Mouse (Mus musculus) v-Abl transformed pro-B cells (cell line): ENCODE data around the gene Gpr68.

Experiments used
- in situ Hi-C, 2 experiments: fragments of 400-800 bp; cut with MboI; formaldehyde crosslinking; loops; one replicate each; pipeline ENCODE4 v1.15.1; 2025; ENCODE audit not compliant: unreplicated experiment in 2 of 2

Gene Gpr68

DNA sequence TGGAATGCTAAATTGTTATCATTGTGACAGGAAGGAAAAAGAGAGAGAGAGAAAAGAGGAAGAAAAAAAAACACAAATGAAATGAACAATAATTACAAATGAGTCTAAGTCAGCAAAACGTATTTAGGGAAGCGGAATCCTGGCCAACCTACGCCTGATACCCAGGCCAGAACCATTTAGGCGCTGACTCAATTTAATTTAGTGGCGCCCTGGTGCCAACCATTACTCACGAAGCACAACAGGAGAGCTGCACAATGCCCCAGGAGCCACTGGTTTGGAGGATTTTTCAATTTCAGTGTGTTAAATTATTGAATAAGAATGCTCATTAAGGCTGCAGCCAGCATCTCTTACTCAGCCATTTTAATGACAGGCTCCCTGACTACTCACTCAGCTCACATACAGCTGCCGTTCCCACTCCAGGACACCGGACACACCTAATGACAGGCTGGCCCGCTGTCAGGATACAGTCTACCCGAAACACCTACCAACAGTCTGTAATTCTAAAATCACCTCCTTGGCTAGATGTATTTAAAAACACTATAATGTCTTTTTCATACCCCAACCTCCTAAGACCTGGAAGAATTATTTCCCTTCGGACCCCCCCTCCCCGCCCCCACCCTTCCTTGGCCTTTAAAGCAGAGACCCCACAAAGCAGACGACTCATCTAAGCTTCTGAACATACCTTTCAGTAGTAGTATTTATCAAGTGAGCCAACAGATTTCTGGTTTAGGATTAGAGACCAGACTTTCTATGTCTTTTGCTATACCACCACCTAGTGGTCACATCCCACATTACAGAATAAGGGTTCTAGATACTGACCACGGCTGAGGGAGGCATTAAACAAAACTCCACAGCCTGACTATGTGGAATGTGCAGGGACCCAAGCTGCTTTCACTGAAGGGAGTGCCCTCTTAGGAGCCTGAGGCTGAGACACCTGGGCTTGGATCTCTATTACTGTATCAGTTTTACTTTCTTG is 17.9 kb upstream of the Gpr68 start:
- in situ Hi-C loops, result loop anchor here (5.0 to 25.0 kb wide), 5 partner anchors 74 to 1261 kb away; partner anchors contain the start of gene Rps6ka5 (in 1 of the 2)

DNA sequence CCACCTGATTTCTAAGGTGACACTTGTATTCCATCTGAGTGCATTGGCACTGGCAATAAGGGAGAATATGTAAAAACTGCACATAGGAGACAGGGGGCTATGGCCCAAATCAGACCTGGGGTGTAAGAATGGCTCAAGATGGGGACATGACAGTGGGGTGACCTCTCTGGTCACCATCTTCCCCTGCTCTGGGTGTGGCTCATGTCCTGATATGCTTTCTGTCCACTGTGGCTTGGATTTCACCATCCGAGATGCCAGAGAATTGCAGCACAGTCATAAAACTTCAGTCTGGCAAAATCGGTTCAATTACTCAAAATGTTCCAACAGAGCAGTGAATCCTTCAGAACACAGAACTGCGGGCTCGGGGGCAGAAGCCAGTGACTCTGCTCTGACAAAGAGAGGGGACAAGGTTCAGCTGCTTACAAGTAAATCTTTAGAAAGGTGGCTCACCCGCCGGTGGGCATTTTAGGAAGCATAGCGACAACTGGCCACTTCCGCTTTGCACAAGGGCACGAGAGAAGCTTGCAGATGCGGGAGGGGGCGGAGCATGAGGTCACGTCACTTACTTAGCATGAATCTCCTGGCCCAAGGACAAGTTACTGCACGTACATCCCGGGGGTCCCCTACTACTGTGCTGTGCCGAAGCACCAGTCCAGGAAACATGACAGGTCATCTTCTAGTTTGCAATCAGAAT is 16.8 kb upstream of the Gpr68 start:
- in situ Hi-C loops, result loop anchor here (5.0 to 25.0 kb wide), 5 partner anchors 72 to 1263 kb away; partner anchors contain the start of gene Rps6ka5 (in 1 of the 2)

DNA sequence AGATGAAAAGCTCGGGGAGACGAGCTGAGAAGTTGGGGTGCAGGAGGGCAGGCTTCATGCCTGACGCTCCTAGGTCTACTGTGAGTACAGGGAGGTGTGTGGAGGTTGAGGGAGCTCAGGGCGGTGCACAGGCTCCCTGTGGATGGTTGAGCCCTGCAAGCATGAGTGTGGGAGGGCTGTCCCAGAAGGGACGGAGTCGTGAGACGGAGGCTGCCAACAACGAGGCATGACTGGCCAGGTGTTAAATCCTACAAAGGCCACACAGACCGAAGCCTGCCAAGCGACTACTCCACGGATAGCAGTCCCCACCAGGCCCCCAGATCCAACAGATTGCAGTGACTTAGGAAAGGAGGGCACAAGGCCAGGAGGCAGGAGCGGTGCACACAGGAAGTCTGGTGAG is 2.7 kb upstream of the Gpr68 start:
- in situ Hi-C loops, result loop anchor here in 1 of 2 experiments (10.0 kb wide), 2 partner anchors 336 to 776 kb away; no protein-coding TSS in a partner anchor

DNA sequence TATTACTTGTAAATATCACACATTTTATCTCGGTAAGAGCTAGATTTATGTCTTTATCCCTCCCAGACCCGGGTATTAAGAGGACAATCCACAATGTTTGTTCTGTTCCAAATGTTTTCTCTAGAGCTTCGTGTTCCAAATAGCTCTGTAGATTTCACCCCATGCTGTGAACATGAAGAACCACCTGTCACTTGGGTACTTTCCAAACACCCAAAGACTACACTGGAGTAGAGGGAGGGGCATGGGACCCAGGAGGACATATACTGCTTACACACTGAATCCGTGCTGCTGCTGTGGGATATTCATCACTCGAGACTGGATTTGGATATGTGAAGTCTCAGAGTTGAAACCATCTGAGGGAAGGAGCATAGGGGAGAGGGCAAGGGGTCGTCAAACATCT is 1.8 kb upstream of the Gpr68 start:
- in situ Hi-C loops, result loop anchor here in 1 of 2 experiments (10.0 kb wide), 2 partner anchors 335 to 775 kb away; no protein-coding TSS in a partner anchor

DNA sequence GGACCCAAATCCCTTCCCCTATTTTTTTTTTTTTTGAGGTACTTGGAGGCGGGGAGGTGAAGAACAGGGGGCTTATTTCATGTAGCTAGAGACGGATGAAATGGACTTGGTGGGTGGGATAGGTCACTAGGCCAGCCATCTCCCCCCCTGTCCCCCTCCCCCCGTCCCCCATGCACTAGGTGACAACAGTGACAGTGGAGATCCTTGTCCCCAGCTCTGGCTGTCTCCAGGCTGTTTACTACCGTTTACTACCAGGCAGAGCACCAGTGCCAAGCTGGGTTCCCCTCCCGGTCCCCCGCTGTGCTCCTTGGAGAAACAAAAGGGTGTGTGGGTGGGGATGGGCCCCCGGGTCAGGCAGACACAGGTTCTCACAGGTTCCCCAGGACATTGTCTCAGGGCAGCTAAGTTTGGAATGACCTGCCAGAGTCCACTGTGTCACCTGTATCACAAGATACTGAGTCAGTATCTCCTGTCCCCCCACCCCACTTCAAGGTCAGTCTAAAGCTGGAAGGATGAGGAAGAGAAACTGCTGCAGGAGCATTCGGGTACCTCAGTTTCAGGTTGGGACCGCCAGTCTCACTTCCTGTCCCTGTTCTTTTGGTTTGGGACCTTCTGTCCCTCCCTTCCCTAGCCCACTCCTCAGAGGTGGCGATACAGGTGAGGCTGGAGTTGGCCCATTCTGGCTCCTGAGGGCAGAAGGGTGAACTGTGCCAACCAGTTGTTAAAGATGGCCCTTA is 468 bp upstream of the Gpr68 start:
- in situ Hi-C loops, result no loop called here

DNA sequence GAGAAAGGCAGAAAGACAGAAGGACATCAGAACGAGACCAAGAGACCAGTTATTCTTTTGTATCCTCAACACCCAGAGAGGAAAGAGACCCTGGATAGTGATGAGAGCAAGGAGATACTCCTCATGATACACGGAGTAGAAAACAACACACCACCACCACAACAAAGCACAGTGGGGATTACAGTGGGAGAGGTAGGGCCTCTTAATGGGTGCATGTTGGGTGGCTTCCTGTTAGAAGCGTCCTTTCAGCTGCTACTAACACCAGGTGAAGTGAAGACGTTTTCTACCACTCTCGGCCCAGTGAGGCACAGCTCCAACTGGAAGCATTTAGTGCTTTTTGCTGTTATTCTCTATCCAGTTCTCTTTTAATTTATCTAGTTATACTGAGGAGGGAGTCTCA is 1.1 kb downstream of the Gpr68 start:
- in situ Hi-C loops, result no loop called here

DNA sequence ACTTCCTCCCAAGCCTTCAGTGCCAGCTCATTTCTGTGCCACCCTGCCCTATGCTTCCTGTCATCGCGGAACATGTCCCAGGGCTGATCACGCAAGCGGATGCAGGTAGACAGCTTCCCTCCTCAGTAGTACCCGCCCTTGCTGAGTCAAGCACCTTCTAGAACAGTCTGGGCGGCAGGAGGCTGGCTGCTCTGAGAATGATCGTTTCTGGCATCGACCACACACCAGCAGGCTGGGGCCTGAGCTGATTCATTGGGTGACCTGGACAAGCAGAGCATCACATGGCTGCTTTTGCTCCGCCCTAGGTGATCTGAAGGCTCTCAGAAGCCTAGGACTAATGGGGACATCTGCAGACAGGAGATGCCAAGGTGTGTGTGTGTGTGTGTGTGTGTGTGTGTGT is 4.2 kb downstream of the Gpr68 start:
- in situ Hi-C loops, result no loop called here

DNA sequence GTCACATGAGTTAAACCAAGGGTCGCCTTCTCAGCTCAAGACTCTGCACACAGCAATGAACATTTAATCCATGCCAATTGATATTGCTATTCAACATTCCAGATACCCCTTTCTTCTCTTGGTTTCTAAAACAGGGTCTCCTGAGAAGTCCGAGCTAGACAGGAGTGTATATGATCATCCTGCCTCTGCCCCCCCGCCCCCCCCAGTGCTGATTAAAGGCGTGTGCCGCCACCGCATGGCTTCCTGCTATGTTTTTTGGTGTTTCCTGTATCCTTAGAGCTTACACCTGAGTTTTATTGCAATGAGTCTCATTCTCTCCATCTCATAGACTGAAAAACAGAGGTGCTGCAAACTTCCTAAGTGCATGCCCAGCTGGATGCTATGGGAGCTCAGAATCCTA is 6.6 kb downstream of the Gpr68 start:
- in situ Hi-C loops, result no loop called here

DNA sequence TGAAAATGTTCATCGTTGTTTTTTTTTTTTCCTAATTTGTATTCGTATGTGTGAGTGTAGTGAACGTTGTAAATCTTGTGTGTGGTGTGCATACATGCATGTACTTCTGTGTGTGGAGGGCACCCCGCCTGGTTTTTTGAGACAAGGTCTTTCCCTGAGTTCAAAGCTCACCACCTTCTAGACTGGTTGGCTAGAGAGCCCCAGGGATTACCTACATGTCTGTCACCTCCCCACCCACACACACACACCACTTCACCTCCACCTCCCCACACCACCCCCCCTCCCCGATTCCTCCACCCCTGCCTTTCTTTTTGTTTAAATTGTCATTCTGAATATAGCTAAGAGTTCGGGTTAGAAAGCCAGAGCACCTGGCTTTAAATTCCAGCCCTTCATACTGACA is 7.1 kb downstream of the Gpr68 start:
- in situ Hi-C loops, result no loop called here

DNA sequence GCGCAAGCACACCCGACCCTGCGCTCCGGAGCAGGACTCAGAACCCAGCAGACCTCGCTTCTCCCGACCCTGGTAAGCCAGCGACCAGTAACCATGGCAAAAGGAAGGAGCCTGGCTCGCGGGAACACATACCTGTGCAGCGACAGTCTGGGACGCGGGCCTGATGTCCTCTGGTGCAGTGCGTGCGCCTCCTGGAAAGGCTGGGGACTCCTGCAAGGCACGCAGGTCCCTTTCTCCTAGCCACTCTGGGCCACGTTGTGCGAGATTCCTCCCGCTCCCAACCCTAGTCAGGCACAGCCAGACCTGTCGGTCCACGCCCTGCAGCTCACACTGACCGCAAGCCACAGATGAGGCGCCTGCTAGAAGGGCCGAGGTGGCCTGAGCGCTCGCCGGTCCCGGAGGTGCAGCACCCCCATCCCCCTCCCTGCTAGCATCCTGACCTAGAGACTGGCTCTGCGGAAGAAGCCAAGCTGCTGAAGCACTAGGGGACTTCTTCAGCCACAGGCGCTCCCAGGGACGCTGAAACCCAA is 8.8 kb downstream of the Gpr68 start:
- in situ Hi-C loops, result no loop called here

DNA sequence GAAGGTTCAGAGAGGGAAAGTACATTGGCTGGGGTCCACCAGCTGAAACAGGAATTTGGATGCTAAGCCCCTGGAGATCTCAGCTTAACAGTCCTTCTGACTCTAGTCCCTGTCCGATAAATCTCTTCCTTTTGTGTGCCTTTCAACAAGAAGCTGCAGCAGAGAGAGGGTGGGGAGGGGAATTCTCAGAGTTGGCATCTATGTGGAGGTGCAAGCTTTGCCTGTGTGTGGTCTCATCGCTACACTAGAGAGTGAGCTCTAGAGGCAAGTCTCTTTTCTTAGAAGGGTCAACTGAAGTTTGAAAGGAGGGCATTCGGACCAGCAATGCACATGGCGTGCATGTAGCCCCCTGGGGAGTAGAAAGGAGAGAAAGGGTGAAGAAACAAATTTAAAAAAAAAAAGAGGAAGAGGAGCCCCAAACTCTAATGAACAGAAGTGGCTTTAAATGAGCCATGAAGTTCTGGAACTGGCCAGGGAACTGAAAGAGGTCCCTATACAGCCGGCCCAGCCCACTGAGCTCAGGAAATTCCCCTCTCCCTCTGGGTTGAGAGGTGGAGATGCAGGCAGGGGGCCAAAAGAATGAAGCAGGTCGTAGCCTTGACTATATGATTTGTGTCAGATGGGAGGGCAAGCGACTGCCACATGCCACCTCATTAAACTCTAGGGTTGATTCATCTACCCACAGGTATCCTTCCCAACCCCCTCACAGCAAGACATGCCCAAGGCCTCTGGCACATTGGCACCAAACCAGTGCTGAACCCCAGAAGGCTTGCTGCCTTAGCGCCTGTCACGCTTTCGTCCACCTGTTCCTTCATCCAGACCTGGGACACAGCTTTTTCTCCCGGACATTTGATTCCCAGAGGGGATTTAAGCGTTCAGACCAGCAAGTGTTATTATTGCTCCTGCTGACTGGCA is 10.0 kb downstream of the Gpr68 start:
- in situ Hi-C loops, result no loop called here

DNA sequence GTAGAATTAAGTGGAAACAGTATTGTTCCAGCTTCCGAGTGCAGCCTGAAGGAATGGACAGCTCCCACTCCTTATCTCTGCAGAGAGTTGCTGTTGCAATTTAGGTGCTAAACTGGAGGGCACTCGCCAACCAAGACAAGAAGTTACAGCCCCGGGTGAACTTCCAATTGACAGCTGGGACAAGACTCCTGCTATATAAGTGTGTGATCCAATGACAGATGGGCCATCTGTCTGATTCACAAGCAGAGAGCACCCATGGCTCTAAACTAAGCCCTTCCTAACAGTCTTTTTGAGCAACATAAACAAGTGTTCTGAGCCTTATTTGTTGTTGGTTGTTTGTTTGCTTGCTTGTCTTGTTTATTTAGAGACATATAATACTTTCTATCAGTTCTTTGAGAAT is 11.3 kb downstream of the Gpr68 start:
- in situ Hi-C loops, result no loop called here

DNA sequence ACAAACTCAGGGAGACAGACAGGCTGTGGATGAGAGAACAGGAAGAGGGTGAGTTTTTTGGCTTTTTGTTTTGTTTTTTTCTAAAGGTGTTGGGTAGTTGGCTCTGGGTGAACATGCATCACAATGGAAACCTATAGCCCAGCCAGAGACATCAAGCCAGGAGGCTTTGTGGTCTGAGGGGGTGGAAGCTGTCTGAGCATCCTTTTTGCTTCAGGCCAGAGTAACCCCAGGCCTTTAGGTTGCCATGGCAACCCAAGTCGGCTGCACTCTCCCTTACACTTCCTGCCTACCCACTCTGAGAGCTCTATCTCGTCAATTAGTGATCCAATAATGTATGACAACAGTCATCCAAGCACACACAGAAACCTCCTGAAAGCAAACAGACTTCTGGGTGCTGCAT is 12.5 kb downstream of the Gpr68 start:
- in situ Hi-C loops, result no loop called here

DNA sequence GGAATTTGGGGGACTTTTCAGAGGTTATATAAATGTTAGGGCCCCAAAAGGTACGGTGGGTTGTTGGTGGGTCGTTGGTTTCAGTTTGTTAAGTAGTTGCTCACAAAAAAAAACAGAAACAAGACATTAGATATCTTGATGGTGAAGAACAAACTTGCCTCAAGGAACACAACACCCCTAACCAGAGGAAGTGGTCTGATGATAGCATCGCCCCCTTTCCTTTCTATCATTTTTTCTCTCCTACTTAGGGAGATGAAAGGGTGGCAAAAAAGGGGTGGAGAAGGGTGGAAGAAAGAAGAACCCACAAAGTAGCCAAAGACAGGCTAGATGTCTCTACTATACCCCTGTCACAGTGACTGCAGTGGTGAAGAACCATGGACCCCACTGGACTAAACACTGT is 17.4 kb downstream of the Gpr68 start:
- in situ Hi-C loops, result no loop called here

DNA sequence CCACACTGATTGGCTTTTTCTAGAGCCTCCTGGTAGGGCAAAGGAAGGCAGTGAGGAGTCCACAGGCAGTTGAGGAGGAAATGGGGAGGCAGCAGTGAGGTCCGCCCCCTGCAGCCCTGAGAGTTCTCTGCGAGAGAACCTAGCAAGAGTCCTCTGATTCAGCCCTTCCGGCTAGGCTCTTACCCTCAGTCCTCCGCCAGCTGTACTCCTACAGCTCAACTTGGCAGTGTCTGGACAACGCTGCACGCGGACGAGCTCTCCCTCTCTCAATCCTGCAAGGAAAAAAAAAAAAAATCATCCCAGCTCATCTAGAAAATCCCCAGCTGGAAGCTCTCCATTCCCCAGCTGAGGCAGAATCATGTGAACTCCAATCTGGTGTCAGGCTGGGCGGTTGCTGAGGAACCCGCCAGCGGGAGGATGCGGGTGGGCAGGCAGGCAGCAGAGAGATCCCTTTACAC is 20.2 kb downstream of the Gpr68 start:
- in situ Hi-C loops, result no loop called here

DNA sequence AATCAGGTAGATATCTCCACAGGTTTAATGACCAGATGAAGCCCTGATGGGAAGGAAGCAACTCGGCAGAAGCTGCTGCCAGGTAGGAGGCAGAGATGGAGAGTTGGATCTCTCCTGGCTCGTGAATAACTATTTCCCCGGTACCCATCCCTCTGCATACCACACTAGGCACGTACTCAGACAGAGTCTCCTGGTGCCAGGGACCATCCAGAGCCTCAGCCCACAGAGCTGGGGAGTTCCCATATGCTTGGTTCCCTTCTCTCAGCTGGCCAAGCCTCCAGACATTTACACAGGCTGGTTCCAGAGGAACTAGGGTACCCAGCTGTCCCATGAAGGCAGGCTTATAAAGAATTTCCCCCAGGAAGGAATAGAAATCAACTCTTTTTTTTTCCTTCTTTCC is 21.1 kb downstream of the Gpr68 start:
- in situ Hi-C loops, result no loop called here

DNA sequence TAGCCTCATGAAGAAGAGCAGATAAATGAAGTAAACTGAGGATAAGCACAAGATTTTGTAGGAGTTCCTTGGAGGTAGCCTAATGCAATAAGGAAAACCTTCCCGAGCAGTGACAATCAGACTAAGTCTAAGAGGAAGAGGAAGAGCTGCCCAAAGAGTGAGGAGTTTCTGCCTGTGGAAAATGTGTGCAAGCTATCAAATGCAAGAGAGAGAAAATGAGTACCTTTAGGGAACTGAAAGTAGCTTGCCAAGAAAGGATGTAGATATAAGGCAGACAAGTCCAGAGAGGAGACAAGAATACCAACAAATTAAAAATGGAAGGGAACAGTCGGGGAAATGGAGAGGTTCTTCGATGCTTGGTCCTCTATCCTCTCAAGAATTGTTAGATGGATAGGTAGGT is 22.4 kb downstream of the Gpr68 start:
- in situ Hi-C loops, result no loop called here

DNA sequence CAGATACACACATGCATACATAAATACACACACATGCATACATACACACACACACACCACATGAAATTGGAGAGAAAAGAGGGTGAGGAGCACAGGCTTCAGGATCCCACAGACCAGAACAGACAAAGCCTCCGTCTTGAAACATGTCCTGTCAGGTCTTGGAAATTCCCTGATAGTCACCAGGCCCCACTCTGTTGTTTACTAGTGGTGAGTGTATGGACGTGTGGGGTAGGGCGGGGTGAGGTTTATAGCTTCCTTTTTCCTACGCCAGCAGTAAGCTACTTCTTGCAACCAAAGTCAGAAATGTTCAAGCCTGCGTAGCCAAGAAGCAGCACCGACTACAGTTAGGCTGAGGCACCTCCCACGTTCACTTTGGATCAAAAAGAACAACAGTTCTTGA is 24.8 kb downstream of the Gpr68 start:
- in situ Hi-C loops, result no loop called here

DNA sequence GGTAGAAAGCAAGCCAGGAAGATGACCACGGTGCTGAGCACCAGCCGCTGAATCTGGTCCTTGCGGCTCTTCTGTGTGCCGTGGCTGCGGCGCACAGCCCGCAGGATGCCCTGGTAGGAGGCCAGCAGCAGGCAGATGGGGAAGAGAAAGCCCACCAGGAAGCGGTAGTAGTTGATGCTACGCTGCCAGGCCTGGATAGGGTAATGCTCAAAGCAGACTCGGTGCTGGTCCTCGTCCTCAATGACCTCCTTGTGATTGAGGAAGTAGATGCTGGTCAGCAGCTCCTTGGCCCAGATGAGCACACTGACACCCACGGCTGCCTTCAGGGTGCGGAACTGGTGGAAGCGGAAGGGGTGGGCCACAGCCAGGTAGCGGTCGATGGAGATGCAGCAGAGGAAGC is 29.4 kb downstream of the Gpr68 start:
- in situ Hi-C loops, result no loop called here

DNA sequence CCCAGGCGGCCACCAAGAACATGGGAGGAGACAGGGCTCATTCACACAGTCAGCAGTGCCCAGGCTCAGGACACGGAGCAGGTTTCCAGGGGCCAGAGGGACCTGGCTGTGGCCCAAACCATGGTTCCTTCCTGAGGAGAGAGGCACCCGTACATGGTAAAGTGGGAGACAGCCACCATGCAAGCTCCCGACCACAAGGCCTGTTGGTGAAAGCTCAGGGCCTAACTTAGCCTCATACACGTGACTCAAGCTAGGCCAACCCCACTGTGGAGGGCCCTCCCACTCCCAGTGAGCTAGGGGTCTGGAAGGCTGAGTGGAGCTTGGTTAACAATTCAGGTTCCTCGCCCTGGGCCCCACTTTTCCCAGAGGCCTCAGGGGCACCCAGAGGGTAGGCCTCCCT is 30.1 kb downstream of the Gpr68 start:
- in situ Hi-C loops, result no loop called here
